Mouse (Mus musculus) layer of hippocampus, adult 2 months (tissue): ENCODE results near the gene Cks2. TPM values are rescaled to one million over a fixed set of nuclear protein-coding genes. Genes with fewer than 3 reads are reported as not detected.
A peak's percentile ranks its signal among the peaks of the same experiment; 100 is the strongest.
"Not testable (repeated sequence)": the region's sequence is repeated elsewhere in the genome, so short reads cannot be mapped to it uniquely, and the experiment has no call there.

ENCODE experiments used
- DNase-seq, 2 experiments: peaks; one replicate each; pipeline ENCODE4 v3.0.0; 2022; ENCODE audit warnings: low spot score in 2 of 2
- H3K27ac ChIP-seq: fragments of 200-600 bp; 2 replicates; pipeline ENCODE4 v1.8.1; 2022
- H3K4me3 ChIP-seq: fragments of 200-600 bp; 2 replicates; pipeline ENCODE4 v1.8.1; 2022; ENCODE audit warnings: mild to moderate bottlenecking
- CTCF ChIP-seq: fragments of 200-600 bp; conservative IDR thresholded peaks from 2 replicates; pipeline ENCODE4 v1.8.1; 2022; ENCODE audit warnings: antibody characterized with exemption, mild to moderate bottlenecking, moderate library complexity
- total RNA-seq, 2 experiments: library from RNA; stranded (reverse); gene quantifications; 2 replicates each; pipeline ENCODE4 v1.2.3; 2021

Cks2 gene
- total RNA-seq, 2 experiments from 2014 or later: 1.9 to 2.8 TPM

GRCm38 (mm10) chr13:51646362-51647027, 1.5 kb downstream of the Cks2 start:
- Histone ChIP-seq H3K4me3 (no peak overlapping the region), H3K27ac (no peak overlapping the region)
- no peak for TF ChIP-seq CTCF
- DNase-seq: no peak

- no peak for DNase-seq
- H3K4me3 ChIP-seq: no peak overlapping the region
Observed at GRCm38 (mm10) chr13:51647770-51648169, 2.7 kb downstream of the Cks2 start.

GRCm38 (mm10) chr13:51648237-51648636, 3.2 kb downstream of the Cks2 start:
- no peak for DNase-seq
- Histone ChIP-seq H3K4me3 (no peak overlapping the region), H3K27ac (no peak overlapping the region)
- TF ChIP-seq CTCF: no peak

More at GRCm38 (mm10) chr13:51647770-51648169, 2.7 kb downstream of the Cks2 start:
- no peak overlapping the region for H3K27ac ChIP-seq
- TF ChIP-seq CTCF: no peak

- no peak for TF ChIP-seq CTCF
- no peak for DNase-seq
- no peak overlapping the region for H3K27ac ChIP-seq
- H3K4me3 ChIP-seq: no peak overlapping the region
Observed at GRCm38 (mm10) chr13:51649740-51650139, 4.7 kb downstream of the Cks2 start.

GRCm38 (mm10) chr13:51651408-51652064, 6.5 kb downstream of the Cks2 start, which contains the start of gene Secisbp2:
TSS of gene Secisbp2 (plus strand) at chr13:51651697.
- peak; percentile 93 to 98 for DNase-seq
- Histone ChIP-seq H3K27ac (peak within 1 kb of the TSS; percentile 95), H3K4me3 (peak within 1 kb of the TSS; percentile 94)
- peak; percentile 99 for TF ChIP-seq CTCF

GRCm38 (mm10) chr13:51653159-51653558, 8.1 kb downstream of the Cks2 start:
- no peak for DNase-seq
- Histone ChIP-seq H3K4me3 (no peak overlapping the region), H3K27ac (no peak overlapping the region)
- TF ChIP-seq CTCF: no peak

GRCm38 (mm10) chr13:51653961-51654360, 8.9 kb downstream of the Cks2 start:
- Histone ChIP-seq H3K27ac (no peak overlapping the region), H3K4me3 (no peak overlapping the region)
- TF ChIP-seq CTCF: no peak
- DNase-seq: no peak

- no peak overlapping the region for H3K4me3 ChIP-seq
- DNase-seq: no peak
- no peak overlapping the region for H3K27ac ChIP-seq
- no peak for TF ChIP-seq CTCF
Observed at GRCm38 (mm10) chr13:51656516-51657235, 11.6 kb downstream of the Cks2 start.

GRCm38 (mm10) chr13:51658094-51658493, 13.1 kb downstream of the Cks2 start:
- no peak for TF ChIP-seq CTCF
- Histone ChIP-seq H3K27ac (no peak overlapping the region), H3K4me3 (no peak overlapping the region)
- no peak for DNase-seq

- TF ChIP-seq CTCF: no peak
- no peak for DNase-seq
- no peak overlapping the region for H3K4me3 ChIP-seq
Observed at GRCm38 (mm10) chr13:51659573-51659972, 14.5 kb downstream of the Cks2 start.

GRCm38 (mm10) chr13:51663561-51663960, 18.5 kb downstream of the Cks2 start:
- no peak for TF ChIP-seq CTCF
- H3K27ac ChIP-seq: no peak overlapping the region
- no peak for DNase-seq

More at GRCm38 (mm10) chr13:51659573-51659972, 14.5 kb downstream of the Cks2 start:
- 0 out of 2 replicates have a peak overlapping the region, but pooled peaks have one; percentile 7 for H3K27ac ChIP-seq

GRCm38 (mm10) chr13:51668195-51668594, 23.2 kb downstream of the Cks2 start:
- H3K4me3 ChIP-seq, H3K27ac ChIP-seq, DNase-seq: not testable (repeated sequence)

More at GRCm38 (mm10) chr13:51663561-51663960, 18.5 kb downstream of the Cks2 start:
- H3K4me3 ChIP-seq: no peak overlapping the region

- peak in 1 of 2 experiments; percentile 33 for DNase-seq
- no peak for TF ChIP-seq CTCF
- no peak overlapping the region for H3K4me3 ChIP-seq
- H3K27ac ChIP-seq: peak overlapping the region; percentile 50; the same call in 1 of the 2 replicates
Observed at GRCm38 (mm10) chr13:51676641-51677040, 31.6 kb downstream of the Cks2 start.
